Mouse (Mus musculus) bone marrow, adult 2 months (tissue): ENCODE data around the gene Nphp1. TPM values are rescaled to one million over a fixed set of nuclear protein-coding genes. Genes with fewer than 3 reads are reported as not detected.

ENCODE experiments used
- H3K27ac ChIP-seq: fragments of 200-500 bp; 2 replicates; pipeline ENCODE4 v1.5.1; 2012; ENCODE audit warnings: low read depth, mild to moderate bottlenecking, control low read depth, inconsistent platforms, low read length; ENCODE audit not compliant: control insufficient read depth, poor library complexity, insufficient read depth
- H3K4me1 ChIP-seq: fragments of 200-500 bp; 2 replicates; pipeline ENCODE4 v1.6.1; 2011; ENCODE audit warnings: low read length; ENCODE audit not compliant: control insufficient read depth, insufficient read depth
- H3K4me3 ChIP-seq: fragments of 200-500 bp; replicated peaks from 2 replicates; pipeline ENCODE3; 2011; ENCODE audit warnings: mild to moderate bottlenecking, low read depth, low read length, control low read depth; ENCODE audit not compliant: control insufficient read depth
- CTCF ChIP-seq: fragments of 200-500 bp; IDR thresholded peaks from 2 replicates; pipeline ENCODE4 v1.5.1; 2011; ENCODE audit warnings: low read length, control low read depth; ENCODE audit not compliant: control insufficient read depth, insufficient read depth
- POLR2A ChIP-seq: fragments of 200-500 bp; IDR thresholded peaks from 2 replicates; pipeline ENCODE4 v1.6.1; 2011; ENCODE audit warnings: low read depth, mild to moderate bottlenecking, control low read depth, low read length, borderline replicate concordance; ENCODE audit not compliant: control insufficient read depth
- WGBS: fragments of 180-500 bp; shearing (Covaris S2); methylation state at CpG from one replicate; pipeline ENCODE4 v1.1.7; 2018; 5-methylcytosine and 5-hydroxymethylcytosine counted together
- polyA plus RNA-seq: library from polyadenylated mRNA; stranded (reverse); fragments of >200 nt; gene quantifications from 2 replicates; pipeline ENCODE4 v1.2.4, GENCODE M21; 2011; ENCODE audit warnings: low replicate concordance; ENCODE audit not compliant: missing spikeins, insufficient read depth, insufficient read length

Gene Nphp1
- polyA plus RNA-seq, 1 experiment, result 3.5 TPM

- Histone ChIP-seq H3K4me1 (no peaks in the 10 kb centered on the region; the same call in 1 of the 2 replicates), H3K27ac (no peak overlapping the region), H3K4me3 (no peak overlapping the region)
- WGBS, result 85% methylated on average over 5 of the region's 5 CpGs
- TF ChIP-seq CTCF, result no peak
- TF ChIP-seq POLR2A, result no peak
Observed at GRCm38 (mm10) chr2:127787226-127787625, 1.5 kb downstream of the Nphp1 start.

GRCm38 (mm10) chr2:127778451-127778850, 10.2 kb downstream of the Nphp1 start:
- no peak for TF ChIP-seq CTCF
- TF ChIP-seq POLR2A, result no peak
- H3K4me1 ChIP-seq, result no peaks in the 10 kb centered on the region
- 89% methylated on average over 5 of the region's 5 CpGs for WGBS
- H3K27ac ChIP-seq, result no peak overlapping the region
- H3K4me3 ChIP-seq, result no peak overlapping the region

- H3K27ac ChIP-seq, result no peak overlapping the region
- no peak for TF ChIP-seq CTCF
- TF ChIP-seq POLR2A, result no peak
- WGBS, result 85% methylated on average over 3 of the region's 3 CpGs
- no peaks in the 10 kb centered on the region for H3K4me1 ChIP-seq
- no peak overlapping the region for H3K4me3 ChIP-seq
Observed at GRCm38 (mm10) chr2:127775013-127775412, 13.7 kb downstream of the Nphp1 start.

GRCm38 (mm10) chr2:127774578-127774941, 14.1 kb downstream of the Nphp1 start:
- TF ChIP-seq POLR2A, result no peak
- no peak for TF ChIP-seq CTCF
- 77% methylated on average over 1 of the region's 1 CpGs for WGBS
- Histone ChIP-seq H3K27ac (no peak overlapping the region), H3K4me1 (no peaks in the 10 kb centered on the region), H3K4me3 (no peak overlapping the region)

GRCm38 (mm10) chr2:127773938-127774577, 14.6 kb downstream of the Nphp1 start:
- no peak for TF ChIP-seq CTCF
- TF ChIP-seq POLR2A, result no peak
- 79% methylated on average over 15 of the region's 15 CpGs for WGBS
- Histone ChIP-seq H3K27ac (no peak overlapping the region), H3K4me1 (no peaks in the 10 kb centered on the region), H3K4me3 (no peak overlapping the region)

- no peak for TF ChIP-seq POLR2A
- no peak for TF ChIP-seq CTCF
- H3K27ac ChIP-seq, result no peak overlapping the region
- WGBS, result 74% methylated on average over 5 of the region's 5 CpGs
- H3K4me3 ChIP-seq, result no peak overlapping the region
- H3K4me1 ChIP-seq, result peaks cover 6% of the 10 kb centered on the region
Observed at GRCm38 (mm10) chr2:127761587-127761986, 27.1 kb downstream of the Nphp1 start.

- no peak for TF ChIP-seq CTCF
- TF ChIP-seq POLR2A, result no peak
- WGBS, result 48% methylated on average over 10 of the region's 10 CpGs
- Histone ChIP-seq H3K4me1 (peaks cover 6% of the 10 kb centered on the region), H3K4me3 (no peak overlapping the region), H3K27ac (no peak overlapping the region)
Observed at GRCm38 (mm10) chr2:127760429-127761000, 28.2 kb downstream of the Nphp1 start.

GRCm38 (mm10) chr2:127760014-127760413, 28.7 kb downstream of the Nphp1 start:
- 75% methylated on average over 6 of the region's 6 CpGs for WGBS
- Histone ChIP-seq H3K4me3 (no peak overlapping the region), H3K27ac (no peak overlapping the region), H3K4me1 (peaks cover 6% of the 10 kb centered on the region)
- no peak for TF ChIP-seq POLR2A
- no peak for TF ChIP-seq CTCF

- 78% methylated on average over 5 of the region's 5 CpGs for WGBS
- TF ChIP-seq POLR2A (no peak), CTCF (no peak)
- H3K4me3 ChIP-seq, result no peak overlapping the region
- no peak overlapping the region for H3K27ac ChIP-seq
- H3K4me1 ChIP-seq, result peaks cover 6% of the 10 kb centered on the region
Observed at GRCm38 (mm10) chr2:127759157-127759880, 29.4 kb downstream of the Nphp1 start.
